Mouse (Mus musculus) E14TG2a.4 (cell line): ENCODE measurements around the gene Ipo5.

Experiments
- CTCF ChIP-seq: conservative IDR thresholded peaks from 2 replicates; pipeline ENCODE4 v1.5.1; 2014; ENCODE audit warnings: low read length
- NANOG ChIP-seq: IDR thresholded peaks from 2 replicates; pipeline ENCODE4 v1.6.1; 2014; ENCODE audit warnings: borderline replicate concordance, low read length, mixed read lengths
- POU5F1 ChIP-seq: IDR thresholded peaks from 2 replicates; pipeline ENCODE4 v1.6.1; 2014; ENCODE audit warnings: low read length, borderline replicate concordance

- no peak for TF ChIP-seq POU5F1
- TF ChIP-seq CTCF, result no peak
- no peak for TF ChIP-seq NANOG
These were observed 704 bp upstream of the Ipo5 start for GRCm38 (mm10) chr14:120910320-120910719.
